Mouse (Mus musculus): ENCODE data around the gene Zfp790. TPM values are rescaled to one million over a fixed set of nuclear protein-coding genes. Genes with fewer than 3 reads are reported as not detected.

Zfp790 gene
- polyA plus RNA-seq, 1 experiment from 2014 or later, result 23.0 TPM

DNA sequence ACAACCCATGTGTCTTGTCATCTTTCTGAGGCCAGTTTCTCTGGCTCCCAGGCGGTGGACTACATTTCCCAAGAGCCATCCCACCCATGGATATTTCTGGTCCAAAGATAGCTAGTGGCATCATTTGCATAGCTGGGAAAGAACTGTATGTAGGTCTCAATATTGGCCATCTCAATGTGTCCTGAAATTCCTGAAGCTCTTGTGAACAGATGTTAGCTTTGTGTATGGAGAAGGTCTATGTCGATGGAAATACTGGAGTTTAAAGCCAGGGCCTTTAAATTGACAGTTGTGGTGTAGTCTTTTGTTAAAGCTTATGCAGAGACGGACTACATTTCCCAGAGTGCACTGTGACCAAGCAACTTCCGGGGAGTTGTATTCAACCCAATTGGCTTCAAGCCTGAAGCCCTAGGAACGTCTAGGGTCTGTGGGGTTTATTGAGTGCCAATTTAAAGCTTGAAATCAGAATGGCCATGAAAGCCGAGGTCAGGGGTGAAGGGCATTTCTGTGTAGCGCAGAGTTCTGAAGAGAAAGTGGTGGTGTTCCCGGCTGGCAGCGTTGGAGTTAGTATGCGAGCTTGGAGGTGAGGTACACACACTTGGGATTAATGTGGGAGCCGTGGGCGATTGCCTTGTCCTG is 2.8 kb downstream of the Zfp790 start:
- H3K9me3 ChIP-seq (replicated peaks; ENCODE audit: control insufficient read depth, low read length), result no peaks in the 10 kb centered on the region
- H3K27ac ChIP-seq (ENCODE audit: low read depth, low read length), result peak overlapping the region; percentile 63
- H3K36me3 ChIP-seq (ENCODE audit: control insufficient read depth, insufficient read depth, low read length), result peaks cover 21% of the 10 kb centered on the region
- peaks cover 20% of the 10 kb centered on the region; the same call in 1 of the 2 replicates for H3K4me1 ChIP-seq (ENCODE audit: control insufficient read depth, insufficient read depth, low read length)
- H3K27me3 ChIP-seq (replicated peaks; ENCODE audit: control insufficient read depth, insufficient read depth, low read length), result no peaks in the 10 kb centered on the region
- ATAC-seq (peak; percentile 83), DNase-seq (ENCODE audit: low spot score) (peak; percentile 97)
- peak overlapping the region; percentile 58 for H3K9ac ChIP-seq (ENCODE audit: low read length)
- H3K4me2 ChIP-seq (ENCODE audit: low read length), result peak overlapping the region; percentile 50
- WGBS, result 5% methylated on average over 12 of the region's 12 CpGs
- peak overlapping the region; percentile 50 for H3K4me3 ChIP-seq (ENCODE audit: low read depth, low read length)

DNA sequence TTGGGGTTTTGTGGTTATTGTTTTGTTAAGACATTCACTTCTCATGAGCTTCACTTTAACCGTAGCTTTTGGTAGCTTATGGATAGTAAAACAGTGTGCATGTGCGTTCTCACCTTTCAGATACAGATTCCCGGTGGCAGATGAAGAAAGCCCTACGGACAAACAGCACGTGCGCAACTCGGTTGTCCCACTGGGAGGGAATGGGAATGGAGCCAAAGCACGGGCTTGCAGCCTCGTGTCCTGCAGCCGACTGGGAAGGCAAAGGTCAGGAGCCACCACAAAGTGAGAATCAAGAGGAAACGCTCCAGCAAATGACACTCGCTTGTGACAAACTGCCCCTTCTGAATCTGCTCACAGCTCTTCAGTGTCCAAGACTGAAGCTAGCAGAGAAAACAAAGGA is 12.1 kb downstream of the Zfp790 start:
- no peak for ATAC-seq
- no peaks in the 10 kb centered on the region for H3K27me3 ChIP-seq (replicated peaks; ENCODE audit: control insufficient read depth, insufficient read depth, low read length)
- H3K9me3 ChIP-seq (replicated peaks; ENCODE audit: control insufficient read depth, low read length), result no peaks in the 10 kb centered on the region
- no peak overlapping the region for H3K27ac ChIP-seq (ENCODE audit: low read depth, low read length)
- no peak overlapping the region for H3K4me2 ChIP-seq (ENCODE audit: low read length)
- no peak overlapping the region for H3K9ac ChIP-seq (ENCODE audit: low read length)
- no peaks in the 10 kb centered on the region for H3K4me1 ChIP-seq (ENCODE audit: control insufficient read depth, insufficient read depth, low read length)
- H3K36me3 ChIP-seq (ENCODE audit: control insufficient read depth, insufficient read depth, low read length), result peaks cover 88% of the 10 kb centered on the region
- H3K4me3 ChIP-seq (ENCODE audit: low read depth, low read length), result no peak overlapping the region
- 96% methylated on average over 12 of the region's 12 CpGs for WGBS
- no peak for DNase-seq (ENCODE audit: low spot score)

DNA sequence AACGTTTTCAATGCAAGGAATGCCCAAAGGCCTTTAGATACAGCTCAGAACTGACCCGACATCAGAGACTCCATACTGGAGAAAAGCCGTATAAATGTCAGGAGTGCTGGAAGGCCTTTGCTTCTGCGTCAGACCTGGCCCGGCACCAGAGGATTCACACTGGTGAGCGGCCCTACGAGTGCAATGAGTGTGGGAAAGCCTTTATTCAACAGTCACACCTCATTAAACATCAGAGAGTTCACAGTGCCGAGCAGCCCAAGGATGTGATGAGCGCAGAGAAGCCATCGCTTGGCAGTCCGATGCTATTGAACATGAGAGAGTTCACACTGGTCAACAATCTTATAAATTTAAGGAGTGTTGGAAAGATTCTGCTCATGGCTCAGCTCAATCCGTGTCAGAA is 13.9 kb downstream of the Zfp790 start:
- Histone ChIP-seq H3K36me3 (ENCODE audit: control insufficient read depth, insufficient read depth, low read length) (peaks cover 77% of the 10 kb centered on the region), H3K4me1 (ENCODE audit: control insufficient read depth, insufficient read depth, low read length) (no peaks in the 10 kb centered on the region), H3K27ac (ENCODE audit: low read depth, low read length) (no peak overlapping the region), H3K27me3 (replicated peaks; ENCODE audit: control insufficient read depth, insufficient read depth, low read length) (no peaks in the 10 kb centered on the region), H3K9ac (ENCODE audit: low read length) (no peak overlapping the region), H3K9me3 (replicated peaks; ENCODE audit: control insufficient read depth, low read length) (no peaks in the 10 kb centered on the region), H3K4me3 (ENCODE audit: low read depth, low read length) (no peak overlapping the region), H3K4me2 (ENCODE audit: low read length) (no peak overlapping the region)
- ATAC-seq (no peak), DNase-seq (ENCODE audit: low spot score) (no peak)
- WGBS, result 86% methylated on average over 12 of the region's 12 CpGs

DNA sequence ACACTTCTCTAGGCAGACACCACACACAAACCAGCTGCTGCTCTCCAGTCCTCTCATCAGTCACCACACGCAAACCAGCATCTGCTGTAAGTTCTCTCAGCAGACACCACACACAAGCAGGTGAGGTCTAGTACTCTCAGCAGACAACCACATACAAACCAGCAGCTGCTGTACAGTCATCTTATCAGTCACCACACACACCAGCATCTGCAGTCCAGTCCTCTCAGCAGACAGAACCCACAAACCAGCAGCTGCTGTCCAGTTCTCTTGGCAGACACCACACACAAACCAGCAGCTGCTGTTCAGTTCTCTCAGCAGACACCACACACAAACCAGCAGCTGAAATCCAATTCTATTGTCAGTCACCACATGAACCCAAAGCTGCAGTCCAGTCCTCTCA is 20.9 kb downstream of the Zfp790 start:
- H3K4me3 ChIP-seq (ENCODE audit: low read depth, low read length), result no peak overlapping the region
- H3K27ac ChIP-seq (ENCODE audit: low read depth, low read length), result no peak overlapping the region
- ATAC-seq, result no peak
- no peaks in the 10 kb centered on the region for H3K4me1 ChIP-seq (ENCODE audit: control insufficient read depth, insufficient read depth, low read length)
- no peaks in the 10 kb centered on the region for H3K9me3 ChIP-seq (replicated peaks; ENCODE audit: control insufficient read depth, low read length)
- peak; percentile 2 for DNase-seq (ENCODE audit: low spot score)
- peaks cover 14% of the 10 kb centered on the region for H3K36me3 ChIP-seq (ENCODE audit: control insufficient read depth, insufficient read depth, low read length)
- WGBS, result 82% methylated on average over 1 of the region's 1 CpGs
- H3K4me2 ChIP-seq (ENCODE audit: low read length), result no peak overlapping the region
- no peak overlapping the region for H3K9ac ChIP-seq (ENCODE audit: low read length)
- no peaks in the 10 kb centered on the region for H3K27me3 ChIP-seq (replicated peaks; ENCODE audit: control insufficient read depth, insufficient read depth, low read length)

DNA sequence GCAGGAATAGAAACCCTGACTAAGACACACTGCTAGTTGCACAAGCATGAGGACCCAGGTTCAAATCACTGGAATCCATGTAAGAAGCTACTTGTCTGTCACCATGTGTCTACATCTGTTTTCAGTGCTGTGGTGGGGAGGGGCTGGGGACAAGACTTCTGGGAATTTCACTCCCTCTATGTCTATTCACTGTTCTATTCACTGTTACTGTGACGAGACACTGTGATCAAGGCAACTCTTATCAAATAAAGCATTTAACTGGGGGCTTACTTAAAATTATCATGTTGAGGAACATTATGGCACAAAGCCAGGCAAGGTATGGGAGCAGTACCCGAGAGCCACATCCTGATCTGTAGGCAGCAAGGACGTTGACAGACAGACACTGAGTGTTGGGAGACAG is 23.3 kb downstream of the Zfp790 start:
- H3K36me3 ChIP-seq (ENCODE audit: control insufficient read depth, insufficient read depth, low read length), result peaks cover 6% of the 10 kb centered on the region

DNA sequence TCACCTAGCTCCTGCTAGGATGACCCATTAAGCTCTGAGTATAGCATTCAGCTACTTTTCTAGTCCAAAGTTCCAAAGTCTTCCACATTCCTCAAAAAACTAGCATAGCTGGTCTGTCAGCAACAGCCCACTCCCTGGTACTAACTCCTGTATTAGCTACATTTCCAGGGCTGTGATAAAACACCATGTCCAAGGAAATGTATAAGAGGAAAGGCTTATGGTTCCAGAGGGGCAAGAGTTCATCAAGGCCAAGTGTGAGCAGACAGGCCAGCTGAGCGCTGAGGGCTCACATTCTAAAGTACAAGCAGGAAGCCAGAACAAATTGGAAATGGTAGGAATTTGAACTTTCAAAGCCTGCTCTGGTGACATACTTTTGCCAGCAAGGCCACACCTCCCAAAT is 26.2 kb downstream of the Zfp790 start:
- DNase-seq (ENCODE audit: low spot score), result no peak
- H3K9me3 ChIP-seq (replicated peaks; ENCODE audit: control insufficient read depth, low read length), result no peaks in the 10 kb centered on the region
- 92% methylated on average over 1 of the region's 1 CpGs for WGBS
- peaks cover 30% of the 10 kb centered on the region for H3K36me3 ChIP-seq (ENCODE audit: control insufficient read depth, insufficient read depth, low read length)
- no peak overlapping the region for H3K27ac ChIP-seq (ENCODE audit: low read depth, low read length)
- H3K27me3 ChIP-seq (replicated peaks; ENCODE audit: control insufficient read depth, insufficient read depth, low read length), result no peaks in the 10 kb centered on the region
- no peak overlapping the region for H3K4me2 ChIP-seq (ENCODE audit: low read length)
- H3K9ac ChIP-seq (ENCODE audit: low read length), result no peak overlapping the region
- no peak overlapping the region for H3K4me3 ChIP-seq (ENCODE audit: low read depth, low read length)
- ATAC-seq, result no peak
- no peaks in the 10 kb centered on the region for H3K4me1 ChIP-seq (ENCODE audit: control insufficient read depth, insufficient read depth, low read length)

More for the DNA sequence above, 23.3 kb downstream of the Zfp790 start:
- ATAC-seq, result no peak
- DNase-seq (ENCODE audit: low spot score), result no peak
- Histone ChIP-seq H3K27me3 (replicated peaks; ENCODE audit: control insufficient read depth, insufficient read depth, low read length) (no peaks in the 10 kb centered on the region), H3K4me2 (ENCODE audit: low read length) (no peak overlapping the region), H3K9ac (ENCODE audit: low read length) (no peak overlapping the region), H3K9me3 (replicated peaks; ENCODE audit: control insufficient read depth, low read length) (no peaks in the 10 kb centered on the region), H3K4me3 (ENCODE audit: low read depth, low read length) (no peak overlapping the region), H3K27ac (ENCODE audit: low read depth, low read length) (no peak overlapping the region), H3K4me1 (ENCODE audit: control insufficient read depth, insufficient read depth, low read length) (no peaks in the 10 kb centered on the region)
- 93% methylated on average over 3 of the region's 3 CpGs for WGBS

GRCm38 (mm10) chr7:29844616-29845015 is 28.7 kb downstream of the Zfp790 start:
- Histone ChIP-seq H3K9me3 (replicated peaks; ENCODE audit: control insufficient read depth, low read length) (no peaks in the 10 kb centered on the region), H3K4me1 (ENCODE audit: control insufficient read depth, insufficient read depth, low read length) (no peaks in the 10 kb centered on the region), H3K4me2 (ENCODE audit: low read length) (no peak overlapping the region), H3K27me3 (replicated peaks; ENCODE audit: control insufficient read depth, insufficient read depth, low read length) (no peaks in the 10 kb centered on the region), H3K9ac (ENCODE audit: low read length) (no peak overlapping the region), H3K4me3 (ENCODE audit: low read depth, low read length) (no peak overlapping the region), H3K36me3 (ENCODE audit: control insufficient read depth, insufficient read depth, low read length) (peaks cover 36% of the 10 kb centered on the region), H3K27ac (ENCODE audit: low read depth, low read length) (no peak overlapping the region)
- ATAC-seq (no peak), DNase-seq (ENCODE audit: low spot score) (no peak)
- 94% methylated on average over 5 of the region's 5 CpGs for WGBS

- H3K27me3 ChIP-seq (replicated peaks; ENCODE audit: control insufficient read depth, insufficient read depth, low read length), result no peaks in the 10 kb centered on the region
- H3K36me3 ChIP-seq (ENCODE audit: control insufficient read depth, insufficient read depth, low read length), result peaks cover 10% of the 10 kb centered on the region
- no peak for DNase-seq (ENCODE audit: low spot score)
- peak overlapping the region; percentile 74 for H3K4me2 ChIP-seq (ENCODE audit: low read length)
- peak overlapping the region; percentile 54 for H3K4me3 ChIP-seq (ENCODE audit: low read depth, low read length)
- peak overlapping the region; percentile 74 for H3K9ac ChIP-seq (ENCODE audit: low read length)
- ATAC-seq, result no peak
- H3K27ac ChIP-seq (ENCODE audit: low read depth, low read length), result 0 out of 2 replicates have a peak overlapping the region, but pooled peaks have one; percentile 30
- H3K9me3 ChIP-seq (replicated peaks; ENCODE audit: control insufficient read depth, low read length), result no peaks in the 10 kb centered on the region
- H3K4me1 ChIP-seq (ENCODE audit: control insufficient read depth, insufficient read depth, low read length), result peaks cover 4% of the 10 kb centered on the region
- WGBS, result 53% methylated on average over 9 of the region's 9 CpGs
Measured at GRCm38 (mm10) chr7:29852831-29853218, 36.9 kb downstream of the Zfp790 start.

GRCm38 (mm10) chr7:29853219-29853842 is 37.4 kb downstream of the Zfp790 start, which contains the start of gene Zfp940:
Gene Zfp940 (minus strand): TSS chr7:29853669.
- H3K9ac ChIP-seq (ENCODE audit: low read length), result peak within 1 kb of the TSS; percentile 74
- H3K4me1 ChIP-seq (ENCODE audit: control insufficient read depth, insufficient read depth, low read length), result peaks cover 4% of the 10 kb centered on the region
- peak; percentile 99 for ATAC-seq
- peak within 1 kb of the TSS; percentile 54 for H3K4me3 ChIP-seq (ENCODE audit: low read depth, low read length)
- H3K36me3 ChIP-seq (ENCODE audit: control insufficient read depth, insufficient read depth, low read length), result peaks cover 10% of the 10 kb centered on the region
- no peaks in the 10 kb centered on the region for H3K27me3 ChIP-seq (replicated peaks; ENCODE audit: control insufficient read depth, insufficient read depth, low read length)
- H3K4me2 ChIP-seq (ENCODE audit: low read length), result peak within 1 kb of the TSS; percentile 74
- WGBS, result under 1% methylated on average over 21 of the region's 21 CpGs
- no peaks in the 10 kb centered on the region for H3K9me3 ChIP-seq (replicated peaks; ENCODE audit: control insufficient read depth, low read length)
- peak; percentile 97 for DNase-seq (ENCODE audit: low spot score)
- H3K27ac ChIP-seq (ENCODE audit: low read depth, low read length), result peak within 1 kb of the TSS; percentile 30; the same call in 1 of the 2 replicates
